Mouse (Mus musculus): Measurements from ENCODE around the gene Sema4d. TPM values are rescaled to one million over a fixed set of nuclear protein-coding genes. Genes with fewer than 3 reads are reported as not detected.
"Not testable (repeated sequence)": the region's sequence is repeated elsewhere in the genome, so short reads cannot be mapped to it uniquely, and the experiment has no call there.

Sema4d gene
- polyA plus RNA-seq, 1 experiment from 2014 or later: 18.6 TPM

- Histone ChIP-seq H3K36me3 (ENCODE audit: control insufficient read depth, insufficient read depth, low read length) (peaks cover 63% of the 10 kb centered on the region), H3K4me3 (ENCODE audit: low read depth, low read length) (no peak overlapping the region), H3K4me2 (no peak overlapping the region), H3K27me3 (replicated peaks; ENCODE audit: control insufficient read depth, insufficient read depth, low read length) (no peaks in the 10 kb centered on the region), H3K9me3 (ENCODE audit: control insufficient read depth, low read length) (no peaks in the 10 kb centered on the region), H3K4me1 (replicated peaks; ENCODE audit: control insufficient read depth, insufficient read depth, low read length) (peaks cover 42% of the 10 kb centered on the region), H3K27ac (ENCODE audit: low read depth, low read length) (no peak overlapping the region), H3K9ac (ENCODE audit: low read depth, low read length) (no peak overlapping the region)
- 87% methylated on average over 5 of the region's 5 CpGs for WGBS
- DNase-seq (ENCODE audit: low spot score) (no peak), ATAC-seq (replicated peaks; ENCODE audit: low FRiP score) (no peak)
Measured at GRCm38 (mm10) chr13:51681076-51681475, 112.5 kb downstream of the Sema4d start.

GRCm38 (mm10) chr13:51679332-51679731, 114.2 kb downstream of the Sema4d start:
- DNase-seq (ENCODE audit: low spot score): no peak
- Histone ChIP-seq H3K27me3 (replicated peaks; ENCODE audit: control insufficient read depth, insufficient read depth, low read length) (no peaks in the 10 kb centered on the region), H3K36me3 (ENCODE audit: control insufficient read depth, insufficient read depth, low read length) (peaks cover 66% of the 10 kb centered on the region), H3K4me2 (no peak overlapping the region), H3K4me1 (replicated peaks; ENCODE audit: control insufficient read depth, insufficient read depth, low read length) (peaks cover 27% of the 10 kb centered on the region), H3K4me3 (ENCODE audit: low read depth, low read length) (no peak overlapping the region), H3K27ac (ENCODE audit: low read depth, low read length) (no peak overlapping the region), H3K9ac (ENCODE audit: low read depth, low read length) (no peak overlapping the region), H3K9me3 (ENCODE audit: control insufficient read depth, low read length) (no peaks in the 10 kb centered on the region)
- 64% methylated on average over 4 of the region's 4 CpGs for WGBS
- ATAC-seq (replicated peaks; ENCODE audit: low FRiP score): peak; percentile 53

DNA sequence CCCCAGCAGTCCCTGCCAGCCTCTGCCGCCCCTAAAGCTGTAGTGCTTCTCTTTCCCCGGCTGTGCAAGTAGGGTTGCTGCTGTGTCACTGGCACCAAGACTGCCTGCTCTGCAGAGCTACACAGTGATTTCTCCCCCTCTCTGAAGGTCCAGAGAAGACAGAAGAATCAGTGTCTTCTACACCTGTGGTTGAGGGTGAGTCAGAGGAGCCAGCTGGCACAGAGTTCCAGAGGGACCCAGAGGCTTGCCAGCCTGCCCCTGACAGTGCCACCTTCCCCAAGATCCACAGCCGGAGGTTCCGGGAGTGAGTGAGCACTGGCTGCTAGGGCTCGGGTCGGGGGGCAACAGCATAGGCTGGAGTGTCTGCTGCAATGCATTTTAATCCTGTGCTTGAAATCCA, 114.9 kb downstream of the Sema4d start:
- Histone ChIP-seq H3K27ac (ENCODE audit: low read depth, low read length) (no peak overlapping the region), H3K9me3 (ENCODE audit: control insufficient read depth, low read length) (no peaks in the 10 kb centered on the region), H3K4me1 (replicated peaks; ENCODE audit: control insufficient read depth, insufficient read depth, low read length) (peaks cover 27% of the 10 kb centered on the region), H3K4me2 (no peak overlapping the region), H3K27me3 (replicated peaks; ENCODE audit: control insufficient read depth, insufficient read depth, low read length) (no peaks in the 10 kb centered on the region), H3K9ac (ENCODE audit: low read depth, low read length) (no peak overlapping the region), H3K4me3 (ENCODE audit: low read depth, low read length) (no peak overlapping the region), H3K36me3 (ENCODE audit: control insufficient read depth, insufficient read depth, low read length) (peaks cover 68% of the 10 kb centered on the region)
- WGBS: 95% methylated on average over 6 of the region's 6 CpGs
- ATAC-seq (replicated peaks; ENCODE audit: low FRiP score) (no peak), DNase-seq (ENCODE audit: low spot score) (no peak)

GRCm38 (mm10) chr13:51677630-51678185, 115.8 kb downstream of the Sema4d start:
- ATAC-seq (replicated peaks; ENCODE audit: low FRiP score): peak; percentile 94
- peak overlapping the region; percentile 38 for H3K4me2 ChIP-seq

GRCm38 (mm10) chr13:51677041-51677440, 116.5 kb downstream of the Sema4d start:
- Histone ChIP-seq H3K9ac (ENCODE audit: low read depth, low read length) (no peak overlapping the region), H3K4me1 (replicated peaks; ENCODE audit: control insufficient read depth, insufficient read depth, low read length) (peaks cover 27% of the 10 kb centered on the region), H3K27me3 (replicated peaks; ENCODE audit: control insufficient read depth, insufficient read depth, low read length) (no peaks in the 10 kb centered on the region), H3K36me3 (ENCODE audit: control insufficient read depth, insufficient read depth, low read length) (peaks cover 58% of the 10 kb centered on the region), H3K4me2 (no peak overlapping the region; the same call in 1 of the 2 replicates), H3K4me3 (ENCODE audit: low read depth, low read length) (no peak overlapping the region), H3K9me3 (ENCODE audit: control insufficient read depth, low read length) (no peaks in the 10 kb centered on the region), H3K27ac (ENCODE audit: low read depth, low read length) (peak overlapping the region; percentile 55; the same call in 1 of the 2 replicates)
- DNase-seq (ENCODE audit: low spot score) (no peak), ATAC-seq (replicated peaks; ENCODE audit: low FRiP score) (no peak)
- WGBS: 86% methylated on average over 12 of the region's 12 CpGs

More at GRCm38 (mm10) chr13:51677630-51678185, 115.8 kb downstream of the Sema4d start:
- Histone ChIP-seq H3K36me3 (ENCODE audit: control insufficient read depth, insufficient read depth, low read length) (peaks cover 63% of the 10 kb centered on the region), H3K27ac (ENCODE audit: low read depth, low read length) (peak overlapping the region; percentile 55; the same call in 1 of the 2 replicates), H3K9ac (ENCODE audit: low read depth, low read length) (peak overlapping the region; percentile 48), H3K9me3 (ENCODE audit: control insufficient read depth, low read length) (no peaks in the 10 kb centered on the region), H3K4me3 (ENCODE audit: low read depth, low read length) (no peak overlapping the region), H3K4me1 (replicated peaks; ENCODE audit: control insufficient read depth, insufficient read depth, low read length) (peaks cover 27% of the 10 kb centered on the region), H3K27me3 (replicated peaks; ENCODE audit: control insufficient read depth, insufficient read depth, low read length) (no peaks in the 10 kb centered on the region)
- DNase-seq (ENCODE audit: low spot score): peak; percentile 41
- 69% methylated on average over 7 of the region's 7 CpGs for whole genome bisulfite sequencing

DNA sequence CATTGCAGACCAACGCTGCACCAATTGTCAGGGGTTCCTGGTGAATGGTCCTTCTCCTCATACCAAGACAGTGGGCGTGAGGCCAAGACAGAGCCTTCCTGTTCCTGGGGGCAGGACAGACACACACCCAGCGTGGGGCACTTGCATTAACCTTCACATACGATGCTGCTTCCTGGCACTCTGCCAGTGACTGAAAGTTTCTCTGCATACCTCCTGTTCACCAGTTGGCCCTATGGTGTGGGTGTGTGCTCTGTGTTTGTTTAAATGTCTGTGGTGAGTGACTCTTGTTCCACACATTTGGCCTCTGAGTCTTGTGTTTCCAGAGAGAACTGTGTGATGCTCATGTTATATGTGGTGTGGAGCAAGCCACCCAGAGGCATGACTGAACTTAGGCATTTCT, 116.9 kb downstream of the Sema4d start:
- Histone ChIP-seq H3K4me2 (no peak overlapping the region), H3K4me1 (replicated peaks; ENCODE audit: control insufficient read depth, insufficient read depth, low read length) (peaks cover 27% of the 10 kb centered on the region), H3K27me3 (replicated peaks; ENCODE audit: control insufficient read depth, insufficient read depth, low read length) (no peaks in the 10 kb centered on the region), H3K9ac (ENCODE audit: low read depth, low read length) (no peak overlapping the region), H3K9me3 (ENCODE audit: control insufficient read depth, low read length) (no peaks in the 10 kb centered on the region), H3K36me3 (ENCODE audit: control insufficient read depth, insufficient read depth, low read length) (peaks cover 56% of the 10 kb centered on the region), H3K27ac (ENCODE audit: low read depth, low read length) (no peak overlapping the region), H3K4me3 (ENCODE audit: low read depth, low read length) (no peak overlapping the region)
- ATAC-seq (replicated peaks; ENCODE audit: low FRiP score) (no peak), DNase-seq (ENCODE audit: low spot score) (no peak)
- 81% methylated on average over 4 of the region's 4 CpGs for WGBS

GRCm38 (mm10) chr13:51668195-51668594, 125.4 kb downstream of the Sema4d start:
- WGBS: 83% methylated on average over 12 of the region's 12 CpGs
- not testable (repeated sequence) for H3K4me3 ChIP-seq (ENCODE audit: low read depth, low read length); ATAC-seq (replicated peaks; ENCODE audit: low FRiP score); H3K4me1 ChIP-seq (replicated peaks; ENCODE audit: control insufficient read depth, insufficient read depth, low read length); DNase-seq (ENCODE audit: low spot score); H3K4me2 ChIP-seq; H3K27ac ChIP-seq (ENCODE audit: low read depth, low read length); H3K9me3 ChIP-seq (ENCODE audit: control insufficient read depth, low read length); H3K9ac ChIP-seq (ENCODE audit: low read depth, low read length); H3K27me3 ChIP-seq (replicated peaks; ENCODE audit: control insufficient read depth, insufficient read depth, low read length)
- H3K36me3 ChIP-seq (ENCODE audit: control insufficient read depth, insufficient read depth, low read length): peaks cover 34% of the 10 kb centered on the region

DNA sequence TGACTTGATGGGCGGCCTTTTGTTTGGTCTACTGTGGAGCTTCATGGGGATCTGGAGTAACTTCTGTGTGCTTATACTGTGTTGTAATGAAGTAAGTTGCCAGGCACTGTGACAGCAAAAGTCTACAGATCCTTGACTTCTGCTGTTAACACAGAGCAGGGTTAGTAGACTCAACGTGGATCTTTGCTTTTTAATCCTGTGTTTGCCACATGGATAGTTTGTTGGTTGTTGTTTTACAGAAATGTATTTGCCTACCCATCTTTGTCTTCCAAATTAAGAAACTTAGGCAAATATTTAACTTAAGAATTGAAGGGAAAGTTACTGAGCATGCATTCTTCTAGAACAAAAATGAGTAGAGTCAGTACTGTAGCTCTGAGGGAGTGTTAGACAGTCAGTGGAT, 130.0 kb downstream of the Sema4d start:
- H3K36me3 ChIP-seq (ENCODE audit: control insufficient read depth, insufficient read depth, low read length): peaks cover 50% of the 10 kb centered on the region
- H3K9ac ChIP-seq (ENCODE audit: low read depth, low read length): no peak overlapping the region
- no peak overlapping the region for H3K4me2 ChIP-seq
- H3K4me3 ChIP-seq (ENCODE audit: low read depth, low read length): no peak overlapping the region
- ATAC-seq (replicated peaks; ENCODE audit: low FRiP score): no peak
- H3K4me1 ChIP-seq (replicated peaks; ENCODE audit: control insufficient read depth, insufficient read depth, low read length): no peaks in the 10 kb centered on the region
- H3K27me3 ChIP-seq (replicated peaks; ENCODE audit: control insufficient read depth, insufficient read depth, low read length): no peaks in the 10 kb centered on the region
- H3K9me3 ChIP-seq (ENCODE audit: control insufficient read depth, low read length): no peaks in the 10 kb centered on the region
- DNase-seq (ENCODE audit: low spot score): no peak
- no peak overlapping the region for H3K27ac ChIP-seq (ENCODE audit: low read depth, low read length)
- WGBS: 87% methylated on average over 2 of the region's 2 CpGs

DNA sequence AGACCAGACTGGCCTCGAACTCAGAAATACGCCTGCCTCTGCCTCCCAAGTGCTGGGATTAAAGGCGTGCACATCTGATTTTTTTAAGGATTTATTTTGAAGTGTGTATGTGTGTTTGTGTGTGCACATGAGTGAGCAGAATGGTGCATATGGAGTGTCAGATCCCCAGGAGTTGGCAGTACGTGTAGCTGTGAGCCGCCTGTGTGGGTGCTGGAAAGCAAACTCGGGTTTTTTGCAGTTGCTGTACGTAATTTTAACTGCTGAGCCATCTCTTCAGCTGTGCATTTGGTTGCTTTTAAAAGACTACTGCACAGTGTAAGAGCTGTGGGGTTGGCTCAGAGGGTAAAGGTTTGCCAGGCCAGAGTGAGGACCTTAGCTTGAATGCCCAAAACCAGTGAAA, 134.0 kb downstream of the Sema4d start:
- no peaks in the 10 kb centered on the region for H3K27me3 ChIP-seq (replicated peaks; ENCODE audit: control insufficient read depth, insufficient read depth, low read length)
- H3K36me3 ChIP-seq (ENCODE audit: control insufficient read depth, insufficient read depth, low read length): peaks cover 64% of the 10 kb centered on the region
- no peak overlapping the region for H3K4me3 ChIP-seq (ENCODE audit: low read depth, low read length)
- no peaks in the 10 kb centered on the region for H3K4me1 ChIP-seq (replicated peaks; ENCODE audit: control insufficient read depth, insufficient read depth, low read length)
- no peak overlapping the region for H3K4me2 ChIP-seq
- H3K9ac ChIP-seq (ENCODE audit: low read depth, low read length): no peak overlapping the region
- no peak overlapping the region for H3K27ac ChIP-seq (ENCODE audit: low read depth, low read length)
- no peak for ATAC-seq (replicated peaks; ENCODE audit: low FRiP score)
- H3K9me3 ChIP-seq (ENCODE audit: control insufficient read depth, low read length): no peaks in the 10 kb centered on the region
- WGBS: 94% methylated on average over 7 of the region's 7 CpGs
- no peak for DNase-seq (ENCODE audit: low spot score)

Measured in liver, embryonic 11.5 days (tissue).